Mouse (Mus musculus) embryonic facial prominence, embryonic 10.5 days (tissue): Measurements from ENCODE around the gene Ddn. TPM values are rescaled to one million over a fixed set of nuclear protein-coding genes. Genes with fewer than 3 reads are reported as not detected.

Experiments
- DNase-seq: peaks from one replicate; pipeline ENCODE4 v3.0.0-alpha.2; 2017; ENCODE audit warnings: low spot score
- H3K27ac ChIP-seq: fragments of 300-500 bp; sonication (generic); replicated peaks from 2 replicates; pipeline ENCODE4 v1.5.1; 2016; ENCODE audit warnings: mild to moderate bottlenecking
- H3K27me3 ChIP-seq: fragments of 300-500 bp; sonication (generic); replicated peaks from 2 replicates; pipeline ENCODE4 v1.6.1; 2016; ENCODE audit warnings: low read depth, mild to moderate bottlenecking; ENCODE audit not compliant: poor library complexity, severe bottlenecking
- H3K36me3 ChIP-seq: fragments of 300-500 bp; sonication (generic); replicated peaks from 2 replicates; pipeline ENCODE4 v1.6.1; 2016; ENCODE audit warnings: mild to moderate bottlenecking, moderate library complexity
- H3K4me1 ChIP-seq: fragments of 300-500 bp; sonication (generic); 2 replicates; pipeline ENCODE4 v1.6.1; 2016
- H3K4me3 ChIP-seq: fragments of 300-500 bp; sonication (generic); 2 replicates; pipeline ENCODE4 v1.5.1; 2016; ENCODE audit warnings: mild to moderate bottlenecking, moderate library complexity
- H3K9me3 ChIP-seq: fragments of 300-500 bp; sonication (generic); 2 replicates; pipeline ENCODE4 v1.6.1; 2016; ENCODE audit warnings: mild to moderate bottlenecking
- WGBS: fragments of 180-500 bp; shearing (Covaris S2); methylation state at CpG from one replicate; pipeline ENCODE4 v1.1.7; 2016; 5-methylcytosine and 5-hydroxymethylcytosine counted together
- polyA plus RNA-seq: library from polyadenylated mRNA; unstranded; fragments of >200 nt; fragmentation: Nextera tagmentation; extraction: Ambion mirVana; gene quantifications from 2 replicates; pipeline ENCODE4 v1.2.1, GENCODE M21; 2016

Gene Ddn
- polyA plus RNA-seq, 1 experiment from 2014 or later, result not detected

GRCm38 (mm10) chr15:98839671-98840585 is 30.6 kb upstream of the Ddn start:
- Histone ChIP-seq H3K27ac (no peak overlapping the region), H3K4me1 (no peaks in the 10 kb centered on the region), H3K9me3 (no peaks in the 10 kb centered on the region), H3K27me3 (no peaks in the 10 kb centered on the region), H3K4me3 (0 out of 2 replicates have a peak overlapping the region, but pooled peaks have one; percentile 8), H3K36me3 (peaks cover 100% of the 10 kb centered on the region)
- no peak for DNase-seq
- WGBS, result 94% methylated on average over 30 of the region's 30 CpGs

GRCm38 (mm10) chr15:98839161-98839560 is 29.9 kb upstream of the Ddn start:
- Histone ChIP-seq H3K4me3 (no peak overlapping the region), H3K27me3 (no peaks in the 10 kb centered on the region), H3K36me3 (peaks cover 100% of the 10 kb centered on the region), H3K27ac (no peak overlapping the region), H3K9me3 (no peaks in the 10 kb centered on the region), H3K4me1 (no peaks in the 10 kb centered on the region)
- DNase-seq, result no peak
- 96% methylated on average over 14 of the region's 14 CpGs for WGBS

- DNase-seq, result no peak
- Histone ChIP-seq H3K36me3 (peaks cover 100% of the 10 kb centered on the region), H3K27me3 (no peaks in the 10 kb centered on the region), H3K9me3 (no peaks in the 10 kb centered on the region), H3K4me1 (peaks cover 1% of the 10 kb centered on the region; the same call in 1 of the 2 replicates), H3K27ac (no peak overlapping the region), H3K4me3 (no peak overlapping the region)
- 78% methylated on average over 4 of the region's 4 CpGs for WGBS
These were observed 28.4 kb upstream of the Ddn start for GRCm38 (mm10) chr15:98837743-98838103.

DNA sequence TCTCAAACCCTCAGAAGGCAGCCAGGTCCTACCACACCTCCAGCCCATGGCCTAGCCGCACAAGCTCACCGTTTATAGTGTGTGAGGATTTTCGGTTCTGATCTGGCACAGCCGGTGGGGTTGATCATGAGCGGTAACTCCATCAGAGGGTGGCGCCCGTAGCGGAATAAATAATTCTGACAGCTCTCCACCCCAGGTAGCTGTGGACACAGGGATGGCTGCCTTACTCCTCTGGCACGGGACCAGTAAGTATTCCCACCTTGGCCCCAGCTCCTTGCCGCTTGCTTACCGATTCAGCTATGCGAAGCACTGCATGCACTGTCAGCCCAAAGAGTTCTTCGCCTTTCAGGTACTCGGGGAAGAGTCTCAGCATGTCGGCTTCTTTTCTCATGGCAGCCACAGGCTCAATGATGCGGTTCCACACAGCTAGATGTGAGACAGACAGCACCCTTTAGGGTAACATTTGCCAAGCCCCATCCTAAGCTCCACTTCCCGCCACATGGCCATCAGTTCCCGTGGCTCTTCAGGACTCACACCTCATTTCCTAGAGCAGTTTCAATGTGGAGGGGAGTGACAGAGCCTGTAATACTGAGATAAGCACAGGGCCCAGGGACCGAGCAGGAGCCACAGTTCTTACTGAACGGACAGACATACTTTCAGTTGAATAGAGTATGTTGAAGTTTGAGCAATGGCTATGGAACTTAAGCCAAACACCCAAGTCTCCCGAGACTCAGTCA is 27.9 kb upstream of the Ddn start:
- H3K4me3 ChIP-seq, result no peak overlapping the region
- H3K27ac ChIP-seq, result no peak overlapping the region
- DNase-seq, result no peak
- peaks cover 97% of the 10 kb centered on the region for H3K36me3 ChIP-seq
- peaks cover 5% of the 10 kb centered on the region; the same call in 1 of the 2 replicates for H3K4me1 ChIP-seq
- WGBS, result 95% methylated on average over 21 of the region's 21 CpGs
- no peaks in the 10 kb centered on the region for H3K27me3 ChIP-seq
- no peaks in the 10 kb centered on the region for H3K9me3 ChIP-seq

- Histone ChIP-seq H3K27ac (no peak overlapping the region), H3K27me3 (no peaks in the 10 kb centered on the region), H3K4me1 (peaks cover 15% of the 10 kb centered on the region), H3K4me3 (no peak overlapping the region), H3K9me3 (no peaks in the 10 kb centered on the region), H3K36me3 (peaks cover 78% of the 10 kb centered on the region)
- WGBS, result 92% methylated on average over 14 of the region's 14 CpGs
- no peak for DNase-seq
These were observed 26.0 kb upstream of the Ddn start for GRCm38 (mm10) chr15:98835291-98835690.

DNA sequence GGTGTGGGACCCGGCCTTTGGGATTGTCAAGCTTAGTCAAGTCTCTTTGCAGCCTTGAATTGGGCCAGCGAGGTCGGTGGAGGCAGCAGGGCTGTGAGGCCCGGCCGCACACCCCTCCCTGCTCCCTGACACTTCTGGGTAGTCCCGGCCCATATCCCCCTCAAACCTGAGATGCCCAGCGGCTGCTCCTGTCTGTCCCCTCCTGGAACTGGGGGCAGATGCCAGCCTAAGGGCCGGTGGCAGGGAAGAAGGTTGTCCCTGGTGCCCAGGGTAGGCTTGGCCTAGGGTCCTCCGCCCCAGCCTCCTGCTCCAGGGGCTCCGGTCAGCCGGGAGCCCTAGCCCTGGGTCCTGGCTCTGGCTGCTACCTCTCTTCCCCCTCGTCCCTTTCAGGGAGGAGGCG is 24.8 kb upstream of the Ddn start:
- Histone ChIP-seq H3K27me3 (no peaks in the 10 kb centered on the region), H3K36me3 (peaks cover 70% of the 10 kb centered on the region), H3K4me3 (0 out of 2 replicates have a peak overlapping the region, but pooled peaks have one; percentile 0), H3K4me1 (peaks cover 24% of the 10 kb centered on the region), H3K27ac (no peak overlapping the region), H3K9me3 (no peaks in the 10 kb centered on the region)
- no peak for DNase-seq
- WGBS, result 88% methylated on average over 13 of the region's 13 CpGs

- no peak for DNase-seq
- peaks cover 24% of the 10 kb centered on the region for H3K4me1 ChIP-seq
- no peaks in the 10 kb centered on the region for H3K27me3 ChIP-seq
- H3K36me3 ChIP-seq, result peaks cover 63% of the 10 kb centered on the region
- no peak overlapping the region for H3K4me3 ChIP-seq
- WGBS, result 84% methylated on average over 11 of the region's 11 CpGs
- H3K27ac ChIP-seq, result no peak overlapping the region
- H3K9me3 ChIP-seq, result no peaks in the 10 kb centered on the region
These were observed 24.0 kb upstream of the Ddn start for GRCm38 (mm10) chr15:98833281-98833680.

- Histone ChIP-seq H3K27ac (no peak overlapping the region), H3K4me1 (peaks cover 24% of the 10 kb centered on the region), H3K27me3 (no peaks in the 10 kb centered on the region), H3K4me3 (peak overlapping the region; percentile 87), H3K36me3 (peaks cover 60% of the 10 kb centered on the region), H3K9me3 (no peaks in the 10 kb centered on the region)
- DNase-seq, result no peak
- WGBS, result 69% methylated on average over 12 of the region's 12 CpGs
These were observed 23.1 kb upstream of the Ddn start for GRCm38 (mm10) chr15:98832161-98833058.

DNA sequence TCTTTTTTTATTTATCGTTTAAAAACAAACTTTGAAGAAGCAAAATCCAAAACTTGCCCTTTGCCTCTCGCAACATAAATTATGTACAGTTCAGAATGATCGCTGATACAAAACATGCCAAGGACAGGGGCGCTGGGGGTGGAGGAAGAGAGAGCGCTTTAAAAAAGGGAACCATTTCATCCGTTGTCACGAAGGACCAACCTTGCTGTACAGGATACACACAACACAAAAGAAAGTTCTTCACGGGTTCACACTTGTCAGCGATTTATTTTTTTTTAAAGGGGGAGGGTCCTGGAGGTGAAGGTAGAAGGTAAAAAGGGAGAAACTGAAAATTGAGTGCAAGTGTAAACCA is 22.4 kb upstream of the Ddn start:
- DNase-seq, result no peak
- Histone ChIP-seq H3K27ac (peak overlapping the region; percentile 92), H3K4me1 (peaks cover 24% of the 10 kb centered on the region), H3K4me3 (peak overlapping the region; percentile 87), H3K36me3 (peaks cover 53% of the 10 kb centered on the region), H3K9me3 (no peaks in the 10 kb centered on the region), H3K27me3 (no peaks in the 10 kb centered on the region)
- 20% methylated on average over 9 of the region's 9 CpGs for WGBS

DNA sequence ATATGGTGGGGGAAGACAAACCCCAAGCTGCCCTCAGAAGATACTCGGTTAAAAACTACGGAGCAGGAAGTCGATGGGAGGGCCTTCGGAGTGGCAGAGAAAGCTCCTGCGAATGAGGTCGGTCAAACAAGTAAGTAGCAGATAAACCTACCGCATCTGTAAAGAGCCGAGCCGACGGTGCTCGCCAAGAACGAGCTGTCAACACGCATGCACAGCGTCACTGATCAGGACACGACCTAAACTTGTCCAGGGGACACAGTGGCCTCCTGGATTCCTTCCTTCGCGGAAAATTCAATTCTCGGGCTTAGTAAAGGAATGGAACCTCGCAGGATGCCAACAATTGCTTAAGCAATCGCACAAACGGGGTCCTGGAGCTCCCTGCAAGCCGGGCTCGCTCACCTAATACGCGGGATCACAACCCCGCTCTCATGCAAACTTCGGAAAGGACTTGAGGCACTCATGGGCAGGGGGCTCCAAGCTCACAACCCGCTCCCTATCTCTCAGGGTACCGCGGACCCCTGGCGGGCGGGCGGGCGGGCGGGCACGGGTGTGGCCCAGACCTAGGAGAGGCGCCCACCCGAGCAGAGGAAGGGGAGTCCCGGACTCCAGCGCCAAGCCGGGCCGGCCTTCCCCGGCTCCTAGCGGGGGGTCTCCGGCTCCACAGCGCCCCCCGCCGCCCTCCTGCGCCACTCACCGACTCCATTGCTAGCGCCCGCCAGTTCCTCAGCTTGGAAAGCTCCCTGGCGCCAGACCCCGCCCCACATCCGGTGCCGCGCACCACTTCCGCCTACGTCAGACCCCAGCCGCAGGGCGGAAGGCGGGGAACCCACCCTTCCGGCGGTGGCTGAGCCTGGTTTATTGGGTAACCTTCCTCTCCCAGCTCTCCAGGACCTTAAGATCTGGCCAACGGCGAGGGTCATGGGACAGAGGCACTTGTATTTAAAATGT is 21.7 kb upstream of the Ddn start, which contains the start of gene Prkag1:
TSS of gene Prkag1 (minus strand) at position 786 of the 948 bp plus-strand sequence.
- no peaks in the 10 kb centered on the region for H3K9me3 ChIP-seq
- under 1% methylated on average over 66 of the region's 66 CpGs for WGBS
- DNase-seq, result peak; percentile 98
- peaks cover 24% of the 10 kb centered on the region for H3K4me1 ChIP-seq
- peak within 1 kb of the TSS; percentile 87 for H3K4me3 ChIP-seq
- H3K36me3 ChIP-seq, result peaks cover 46% of the 10 kb centered on the region
- H3K27me3 ChIP-seq, result no peaks in the 10 kb centered on the region
- H3K27ac ChIP-seq, result peak within 1 kb of the TSS; percentile 92

GRCm38 (mm10) chr15:98827611-98828011 is 18.3 kb upstream of the Ddn start:
- no peaks in the 10 kb centered on the region for H3K9me3 ChIP-seq
- H3K27me3 ChIP-seq, result no peaks in the 10 kb centered on the region
- 92% methylated on average over 7 of the region's 7 CpGs for WGBS
- H3K27ac ChIP-seq, result no peak overlapping the region
- H3K4me1 ChIP-seq, result peaks cover 21% of the 10 kb centered on the region
- H3K36me3 ChIP-seq, result peaks cover 43% of the 10 kb centered on the region
- no peak for DNase-seq
- no peak overlapping the region for H3K4me3 ChIP-seq
